Mouse (Mus musculus): ENCODE data around the gene Lrp4. TPM values are rescaled to one million over a fixed set of nuclear protein-coding genes. Genes with fewer than 3 reads are reported as not detected.
"Not testable (repeated sequence)": the region's sequence is repeated elsewhere in the genome, so short reads cannot be mapped to it uniquely, and the experiment has no call there.

Gene Lrp4
- polyA plus RNA-seq, 1 experiment from 2014 or later = 3.9 TPM

DNA sequence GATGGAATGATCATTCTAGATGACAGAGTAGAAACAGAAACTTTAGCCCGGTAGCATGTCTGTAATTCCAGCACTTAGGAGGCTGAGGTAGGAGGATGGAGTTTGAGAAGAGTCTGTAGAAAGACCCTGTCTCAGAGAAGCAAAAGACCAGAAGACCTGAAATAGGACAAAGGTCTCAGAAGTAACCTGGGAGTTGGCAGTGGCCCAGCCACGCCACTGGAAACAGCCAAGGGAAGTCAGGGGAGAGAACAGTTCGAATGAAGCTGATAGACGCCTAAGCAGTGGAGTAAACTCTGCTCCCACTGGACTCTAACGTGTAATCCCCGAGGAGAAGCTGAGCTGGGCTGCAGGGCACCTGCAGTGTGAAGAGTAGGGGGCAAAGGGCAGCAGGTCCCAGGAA lies 27.9 kb downstream of the Lrp4 start:
- no peak for ATAC-seq (replicated peaks; ENCODE audit: extremely low read depth, insufficient read depth, low FRiP score)
- WGBS = 75% methylated on average over 6 of the region's 6 CpGs

DNA sequence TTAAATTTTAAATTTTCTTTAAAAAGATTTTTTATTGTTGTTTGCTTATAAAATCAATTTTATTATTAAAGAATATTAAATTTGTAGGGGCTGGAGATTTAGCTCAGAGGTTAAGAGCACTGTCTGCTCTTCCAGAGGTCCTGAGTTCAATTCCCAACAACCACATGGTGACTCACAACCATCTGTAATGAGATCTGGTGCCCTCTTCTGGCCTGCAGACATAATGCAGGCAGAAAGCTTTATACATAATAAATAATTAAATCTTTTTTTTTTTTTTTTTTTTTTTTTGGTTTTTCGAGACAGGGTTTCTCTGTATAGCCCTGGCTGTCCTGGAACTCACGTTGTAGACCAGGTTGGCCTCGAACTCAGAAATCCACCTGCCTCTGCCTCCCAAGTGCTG lies 30.0 kb downstream of the Lrp4 start:
- not testable (repeated sequence) for H3K9me3 ChIP-seq (replicated peaks; ENCODE audit: control insufficient read depth, low read length); H3K9ac ChIP-seq (ENCODE audit: low read length); ATAC-seq (replicated peaks; ENCODE audit: extremely low read depth, insufficient read depth, low FRiP score); H3K27ac ChIP-seq (ENCODE audit: low read length); H3K4me2 ChIP-seq (ENCODE audit: low read depth, low read length); H3K27me3 ChIP-seq (ENCODE audit: control insufficient read depth, insufficient read depth, low read length); H3K4me1 ChIP-seq (ENCODE audit: control insufficient read depth, insufficient read depth, low read length); H3K4me3 ChIP-seq (ENCODE audit: low read length)
- peaks cover 30% of the 10 kb centered on the region for H3K36me3 ChIP-seq (ENCODE audit: control insufficient read depth, insufficient read depth)
- 38% methylated on average over 3 of the region's 3 CpGs for WGBS

More for the DNA sequence above, 27.9 kb downstream of the Lrp4 start:
- no peak overlapping the region for H3K9ac ChIP-seq (ENCODE audit: low read length)
- H3K27me3 ChIP-seq (ENCODE audit: control insufficient read depth, insufficient read depth, low read length) = no peaks in the 10 kb centered on the region
- no peak overlapping the region for H3K27ac ChIP-seq (ENCODE audit: low read length)
- no peaks in the 10 kb centered on the region for H3K4me1 ChIP-seq (ENCODE audit: control insufficient read depth, insufficient read depth, low read length)
- no peak overlapping the region for H3K4me3 ChIP-seq (ENCODE audit: low read length)
- H3K36me3 ChIP-seq (ENCODE audit: control insufficient read depth, insufficient read depth) = peaks cover 25% of the 10 kb centered on the region
- H3K4me2 ChIP-seq (ENCODE audit: low read depth, low read length) = no peak overlapping the region
- H3K9me3 ChIP-seq (replicated peaks; ENCODE audit: control insufficient read depth, low read length) = no peaks in the 10 kb centered on the region

- 93% methylated on average over 12 of the region's 12 CpGs for WGBS
These were observed 34.8 kb downstream of the Lrp4 start for GRCm38 (mm10) chr2:91492071-91492635.

DNA sequence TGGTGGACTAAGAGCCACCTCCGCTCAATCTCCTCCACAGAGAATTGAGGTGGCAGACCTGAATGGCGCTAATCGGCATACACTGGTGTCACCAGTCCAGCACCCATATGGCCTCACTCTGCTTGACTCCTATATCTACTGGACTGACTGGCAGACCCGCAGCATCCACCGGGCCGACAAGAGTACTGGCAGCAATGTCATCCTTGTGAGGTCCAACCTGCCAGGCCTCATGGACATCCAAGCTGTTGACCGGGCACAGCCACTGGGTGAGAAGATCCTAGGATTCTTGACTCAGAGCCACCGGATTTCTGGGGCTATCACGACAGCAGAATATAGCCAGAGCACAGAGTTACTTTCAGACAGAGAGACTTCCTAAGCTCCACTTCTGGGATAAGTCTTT lies 36.7 kb downstream of the Lrp4 start:
- Histone ChIP-seq H3K9me3 (replicated peaks; ENCODE audit: control insufficient read depth, low read length) (no peaks in the 10 kb centered on the region), H3K9ac (ENCODE audit: low read length) (no peak overlapping the region), H3K4me1 (ENCODE audit: control insufficient read depth, insufficient read depth, low read length) (no peaks in the 10 kb centered on the region), H3K27me3 (ENCODE audit: control insufficient read depth, insufficient read depth, low read length) (no peaks in the 10 kb centered on the region), H3K4me3 (ENCODE audit: low read length) (no peak overlapping the region), H3K36me3 (ENCODE audit: control insufficient read depth, insufficient read depth) (peaks cover 55% of the 10 kb centered on the region), H3K27ac (ENCODE audit: low read length) (no peak overlapping the region), H3K4me2 (ENCODE audit: low read depth, low read length) (no peak overlapping the region)
- 94% methylated on average over 9 of the region's 9 CpGs for WGBS
- no peak for ATAC-seq (replicated peaks; ENCODE audit: extremely low read depth, insufficient read depth, low FRiP score)

More at GRCm38 (mm10) chr2:91492071-91492635, 34.8 kb downstream of the Lrp4 start:
- Histone ChIP-seq H3K4me2 (ENCODE audit: low read depth, low read length) (no peak overlapping the region), H3K36me3 (ENCODE audit: control insufficient read depth, insufficient read depth) (peaks cover 52% of the 10 kb centered on the region), H3K4me3 (ENCODE audit: low read length) (no peak overlapping the region), H3K9me3 (replicated peaks; ENCODE audit: control insufficient read depth, low read length) (no peaks in the 10 kb centered on the region), H3K27me3 (ENCODE audit: control insufficient read depth, insufficient read depth, low read length) (no peaks in the 10 kb centered on the region), H3K4me1 (ENCODE audit: control insufficient read depth, insufficient read depth, low read length) (no peaks in the 10 kb centered on the region), H3K27ac (ENCODE audit: low read length) (no peak overlapping the region), H3K9ac (ENCODE audit: low read length) (no peak overlapping the region)
- no peak for ATAC-seq (replicated peaks; ENCODE audit: extremely low read depth, insufficient read depth, low FRiP score)

- Histone ChIP-seq H3K4me3 (ENCODE audit: low read length) (no peak overlapping the region), H3K4me2 (ENCODE audit: low read depth, low read length) (no peak overlapping the region), H3K27me3 (ENCODE audit: control insufficient read depth, insufficient read depth, low read length) (no peaks in the 10 kb centered on the region), H3K9me3 (replicated peaks; ENCODE audit: control insufficient read depth, low read length) (no peaks in the 10 kb centered on the region), H3K4me1 (ENCODE audit: control insufficient read depth, insufficient read depth, low read length) (no peaks in the 10 kb centered on the region), H3K9ac (ENCODE audit: low read length) (no peak overlapping the region), H3K27ac (ENCODE audit: low read length) (no peak overlapping the region), H3K36me3 (ENCODE audit: control insufficient read depth, insufficient read depth) (peaks cover 41% of the 10 kb centered on the region)
- WGBS = 83% methylated on average over 8 of the region's 8 CpGs
- no peak for ATAC-seq (replicated peaks; ENCODE audit: extremely low read depth, insufficient read depth, low FRiP score)
These were observed 40.9 kb downstream of the Lrp4 start for GRCm38 (mm10) chr2:91498093-91498719.

GRCm38 (mm10) chr2:91508076-91508475 lies 50.8 kb downstream of the Lrp4 start:
- H3K36me3 ChIP-seq (ENCODE audit: control insufficient read depth, insufficient read depth) = peaks cover 21% of the 10 kb centered on the region
- no peak for ATAC-seq (replicated peaks; ENCODE audit: extremely low read depth, insufficient read depth, low FRiP score)
- no peaks in the 10 kb centered on the region for H3K27me3 ChIP-seq (ENCODE audit: control insufficient read depth, insufficient read depth, low read length)

GRCm38 (mm10) chr2:91517186-91517585 lies 59.9 kb downstream of the Lrp4 start:
- no peak overlapping the region for H3K4me3 ChIP-seq (ENCODE audit: low read length)
- peaks cover 5% of the 10 kb centered on the region; the same call in 1 of the 2 replicates for H3K4me1 ChIP-seq (ENCODE audit: control insufficient read depth, insufficient read depth, low read length)
- no peaks in the 10 kb centered on the region for H3K27me3 ChIP-seq (ENCODE audit: control insufficient read depth, insufficient read depth, low read length)
- H3K4me2 ChIP-seq (ENCODE audit: low read depth, low read length) = no peak overlapping the region
- WGBS = 21% methylated on average over 2 of the region's 2 CpGs
- H3K9ac ChIP-seq (ENCODE audit: low read length) = no peak overlapping the region
- H3K27ac ChIP-seq (ENCODE audit: low read length) = no peak overlapping the region
- peaks cover under 1% of the 10 kb centered on the region; the same call in 1 of the 2 replicates for H3K36me3 ChIP-seq (ENCODE audit: control insufficient read depth, insufficient read depth)
- H3K9me3 ChIP-seq (replicated peaks; ENCODE audit: control insufficient read depth, low read length) = no peaks in the 10 kb centered on the region
- 0 out of 2 replicates have a peak, but pooled peaks have one; percentile 32 for ATAC-seq (replicated peaks; ENCODE audit: extremely low read depth, insufficient read depth, low FRiP score)

More at GRCm38 (mm10) chr2:91508076-91508475, 50.8 kb downstream of the Lrp4 start:
- Histone ChIP-seq H3K27ac (ENCODE audit: low read length) (no peak overlapping the region), H3K9me3 (replicated peaks; ENCODE audit: control insufficient read depth, low read length) (no peaks in the 10 kb centered on the region), H3K4me3 (ENCODE audit: low read length) (no peak overlapping the region), H3K9ac (ENCODE audit: low read length) (no peak overlapping the region), H3K4me1 (ENCODE audit: control insufficient read depth, insufficient read depth, low read length) (no peaks in the 10 kb centered on the region), H3K4me2 (ENCODE audit: low read depth, low read length) (no peak overlapping the region)
- WGBS = 84% methylated on average over 8 of the region's 8 CpGs

DNA sequence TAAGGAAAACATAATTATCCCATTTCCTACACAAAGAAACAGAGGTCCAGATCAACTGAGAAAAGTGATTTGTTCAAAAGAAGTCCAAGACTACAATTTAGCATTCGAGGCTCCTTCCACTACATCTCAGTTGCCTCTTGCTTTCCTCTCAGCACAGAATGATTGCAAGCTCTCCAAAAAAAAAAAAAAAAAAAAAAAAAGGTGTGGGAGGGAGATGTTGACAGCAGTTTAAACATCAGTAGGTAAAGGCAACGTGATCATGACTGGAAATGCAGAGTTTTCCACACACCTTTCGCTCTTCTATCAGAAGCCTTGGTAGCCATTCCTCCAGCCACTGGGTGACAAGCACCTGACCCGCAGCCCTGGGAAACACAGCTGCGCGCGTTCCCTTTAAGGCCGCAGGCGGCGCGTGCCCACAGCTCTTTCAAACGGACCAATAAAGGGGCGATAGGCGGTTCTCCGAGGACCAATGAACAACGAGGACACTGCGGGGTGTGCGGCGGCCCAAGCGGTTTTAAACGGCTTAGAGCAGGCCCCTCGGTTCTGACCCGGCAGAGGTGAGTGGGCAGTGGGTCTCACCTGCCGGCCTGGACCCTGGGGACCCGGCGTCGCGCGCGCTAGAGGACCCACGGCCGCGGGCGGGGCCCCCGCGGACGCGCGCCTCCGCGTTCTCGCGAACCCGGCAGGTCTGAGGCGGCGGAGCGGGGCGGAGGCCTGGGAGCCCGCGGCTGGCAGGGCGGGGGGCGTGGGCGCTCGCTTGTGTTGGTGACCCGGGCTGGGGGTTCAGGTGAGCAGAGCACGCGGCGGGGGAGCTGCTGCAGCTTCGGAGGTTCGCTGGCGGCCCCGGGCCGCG lies 69.2 kb downstream of the Lrp4 start, which contains the start of gene Ckap5:
Ckap5 (plus strand) TSS at position 469 of the 853 bp plus-strand sequence.
- peak; percentile 99 for ATAC-seq (replicated peaks; ENCODE audit: extremely low read depth, insufficient read depth, low FRiP score)
- under 1% methylated on average over 63 of the region's 64 CpGs for WGBS

GRCm38 (mm10) chr2:91527147-91527486 lies 69.8 kb downstream of the Lrp4 start:
- peak; percentile 61 for ATAC-seq (replicated peaks; ENCODE audit: extremely low read depth, insufficient read depth, low FRiP score)
- H3K27ac ChIP-seq (ENCODE audit: low read length) = peak overlapping the region; percentile 74
- WGBS = under 1% methylated on average over 15 of the region's 15 CpGs
- H3K4me1 ChIP-seq (ENCODE audit: control insufficient read depth, insufficient read depth, low read length) = peaks cover 4% of the 10 kb centered on the region
- H3K9ac ChIP-seq (ENCODE audit: low read length) = peak overlapping the region; percentile 91
- H3K4me3 ChIP-seq (ENCODE audit: low read length) = peak overlapping the region; percentile 99
- no peaks in the 10 kb centered on the region for H3K27me3 ChIP-seq (ENCODE audit: control insufficient read depth, insufficient read depth, low read length)
- H3K36me3 ChIP-seq (ENCODE audit: control insufficient read depth, insufficient read depth) = peaks cover 7% of the 10 kb centered on the region
- no peaks in the 10 kb centered on the region for H3K9me3 ChIP-seq (replicated peaks; ENCODE audit: control insufficient read depth, low read length)
- H3K4me2 ChIP-seq (ENCODE audit: low read depth, low read length) = peak overlapping the region; percentile 84

More for the DNA sequence above, 69.2 kb downstream of the Lrp4 start, which contains the start of gene Ckap5:
- peaks cover 7% of the 10 kb centered on the region for H3K36me3 ChIP-seq (ENCODE audit: control insufficient read depth, insufficient read depth)
- peaks cover 4% of the 10 kb centered on the region for H3K4me1 ChIP-seq (ENCODE audit: control insufficient read depth, insufficient read depth, low read length)
- peak within 1 kb of the TSS; percentile 99 for H3K4me3 ChIP-seq (ENCODE audit: low read length)
- no peaks in the 10 kb centered on the region for H3K27me3 ChIP-seq (ENCODE audit: control insufficient read depth, insufficient read depth, low read length)
- H3K9me3 ChIP-seq (replicated peaks; ENCODE audit: control insufficient read depth, low read length) = no peaks in the 10 kb centered on the region
- peak within 1 kb of the TSS; percentile 91 for H3K9ac ChIP-seq (ENCODE audit: low read length)
- H3K4me2 ChIP-seq (ENCODE audit: low read depth, low read length) = peak within 1 kb of the TSS; percentile 84
- peak within 1 kb of the TSS; percentile 74 for H3K27ac ChIP-seq (ENCODE audit: low read length)

Measured in heart, embryonic 16.5 days (tissue).